Mouse (Mus musculus): ENCODE data around the gene Sept7.

DNA sequence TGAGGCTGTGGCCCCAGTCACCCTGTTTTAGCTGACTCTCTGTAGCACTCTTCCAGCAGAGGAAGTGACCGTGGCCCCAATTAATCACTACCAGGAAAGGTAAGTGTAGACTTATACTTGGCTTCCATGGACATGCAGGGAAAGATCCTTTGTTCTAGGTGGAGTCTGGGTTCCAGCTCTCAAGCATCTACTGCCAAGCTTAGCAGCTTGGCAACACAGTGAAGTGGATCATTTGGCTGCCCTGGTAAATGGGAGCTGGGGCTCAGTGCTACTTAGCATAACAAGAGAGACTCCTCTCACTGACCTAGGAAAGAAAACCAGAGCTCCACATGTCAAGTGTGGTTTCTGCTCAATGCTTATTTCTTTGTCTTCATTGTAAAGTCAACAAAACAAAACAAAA lies 101.5 kb downstream of the Sept7 start:
- TF ChIP-seq CTCF (conservative IDR thresholded peaks at IDR 0.05; ENCODE audit: low read length) (no peak), NANOG (IDR thresholded peaks at IDR 0.05; ENCODE audit: borderline replicate concordance, low read length) (no peak)

All from E14TG2a.4 (cell line).